Mouse (Mus musculus) forebrain, embryonic 16.5 days (tissue): ENCODE measurements at regions not wholly inside any gene's neighbourhood (a gene's known extent, or its start where the extent isn't known, plus 50 kb on each side); places are given as distances from the start of the nearest gene placed in this dataset.

Experiments used
- ATAC-seq: fragments of 200-750 bp; cut with Nextera tagmentation; 2 replicates; pipeline ENCODE4 v1.8.0; 2017; ENCODE audit warnings: mild to moderate bottlenecking, moderate library complexity
- H3K27ac ChIP-seq: fragments of 300-500 bp; sonication (generic); 2 replicates; pipeline ENCODE4 v1.5.1; 2014; ENCODE audit warnings: low read length, control low read depth
- H3K27me3 ChIP-seq: fragments of 300-500 bp; sonication (generic); replicated peaks from 2 replicates; pipeline ENCODE4 v1.6.1; 2014; ENCODE audit warnings: low read length; ENCODE audit not compliant: control insufficient read depth, insufficient read depth
- H3K36me3 ChIP-seq: fragments of 300-500 bp; sonication (generic); 2 replicates; pipeline ENCODE4 v1.6.1; 2014; ENCODE audit not compliant: control insufficient read depth, insufficient read depth
- H3K4me1 ChIP-seq: fragments of 300-500 bp; sonication (generic); replicated peaks from 2 replicates; pipeline ENCODE4 v1.6.1; 2014; ENCODE audit warnings: low read length; ENCODE audit not compliant: control insufficient read depth, insufficient read depth
- H3K4me2 ChIP-seq: fragments of 300-500 bp; sonication (generic); 2 replicates; pipeline ENCODE4 v1.6.1; 2014; ENCODE audit warnings: mild to moderate bottlenecking, low read length, control low read depth
- H3K4me3 ChIP-seq: fragments of 300-500 bp; sonication (generic); replicated peaks from 2 replicates; pipeline ENCODE4 v1.5.1; 2014; ENCODE audit warnings: mild to moderate bottlenecking, low read length, control low read depth
- H3K9ac ChIP-seq: fragments of 300-500 bp; sonication (generic); replicated peaks from 2 replicates; pipeline ENCODE4 v1.6.1; 2014; ENCODE audit warnings: low read depth, low read length, control low read depth
- H3K9me3 ChIP-seq: fragments of 300-500 bp; sonication (generic); 2 replicates; pipeline ENCODE4 v1.6.1; 2016; ENCODE audit warnings: low read length; ENCODE audit not compliant: control insufficient read depth
- WGBS: fragments of 180-500 bp; shearing (Covaris S2); extraction: QIAGEN DNeasy Blood & Tissue Kit; methylation state at CpG from one replicate; pipeline ENCODE4 v1.1.7; 2014; 5-methylcytosine and 5-hydroxymethylcytosine counted together

DNA sequence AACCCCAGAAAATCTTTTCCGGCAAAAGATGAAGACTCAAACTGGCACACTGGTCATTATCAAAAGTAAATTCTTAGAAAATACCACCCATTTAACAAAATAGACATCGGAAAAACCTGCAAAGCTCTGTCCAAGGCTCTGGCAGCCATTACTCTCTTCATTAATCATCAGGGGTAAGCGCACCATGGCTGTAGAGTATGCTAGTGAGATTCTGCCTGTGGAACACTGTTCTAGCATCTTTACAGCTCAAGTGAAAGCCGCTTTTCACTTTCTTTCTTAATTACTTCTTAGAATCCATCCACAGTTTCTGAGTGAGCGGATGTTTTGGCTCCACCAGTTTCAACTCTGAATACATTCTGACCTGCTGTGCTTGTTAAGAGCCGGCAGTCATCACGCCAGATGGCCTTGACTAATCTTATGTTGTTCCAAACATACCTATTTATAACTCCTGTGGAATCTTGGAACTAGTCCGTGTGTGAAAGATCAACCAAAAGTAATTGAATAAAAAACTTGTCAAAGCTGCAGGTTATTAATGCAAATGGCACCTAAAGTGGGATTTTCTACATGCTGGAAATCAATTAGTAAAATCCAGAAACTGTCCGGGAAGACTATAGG is 387.8 kb downstream of the Lpin1 start:
- no peak overlapping the region for H3K27ac ChIP-seq
- 18% methylated on average over 9 of the region's 9 CpGs for WGBS
- no peak overlapping the region for H3K9ac ChIP-seq
- H3K27me3 ChIP-seq, result no peaks in the 10 kb centered on the region
- peak; percentile 91 for ATAC-seq
- H3K9me3 ChIP-seq, result no peaks in the 10 kb centered on the region
- peaks cover 11% of the 10 kb centered on the region for H3K4me1 ChIP-seq
- H3K36me3 ChIP-seq, result no peaks in the 10 kb centered on the region
- no peak overlapping the region for H3K4me3 ChIP-seq
- H3K4me2 ChIP-seq, result no peak overlapping the region; the same call in 1 of the 2 replicates

DNA sequence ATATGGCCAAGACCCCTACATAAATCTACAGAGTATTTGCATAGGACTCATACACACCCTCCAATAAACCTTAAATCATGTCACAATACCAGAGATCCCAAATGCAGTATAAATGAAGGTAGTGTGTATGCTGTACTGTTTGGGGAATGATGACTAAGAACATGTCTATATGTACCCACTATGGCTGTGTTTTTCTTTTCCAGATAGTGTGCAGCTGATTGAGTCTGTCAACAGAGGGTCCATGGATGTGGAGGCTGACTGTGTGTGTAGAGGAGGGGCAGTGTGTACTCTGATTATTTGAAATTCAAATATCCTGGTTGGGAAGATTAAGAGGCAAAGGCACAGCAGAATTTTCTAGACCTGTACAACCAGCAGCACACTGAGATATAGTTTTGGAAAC is 388.6 kb downstream of the Lpin1 start:
- no peaks in the 10 kb centered on the region for H3K9me3 ChIP-seq
- no peak overlapping the region for H3K9ac ChIP-seq
- no peak overlapping the region for H3K4me3 ChIP-seq
- H3K27ac ChIP-seq, result no peak overlapping the region
- no peaks in the 10 kb centered on the region for H3K27me3 ChIP-seq
- H3K4me1 ChIP-seq, result peaks cover 11% of the 10 kb centered on the region
- H3K36me3 ChIP-seq, result no peaks in the 10 kb centered on the region
- ATAC-seq, result 0 out of 2 replicates have a peak, but pooled peaks have one; percentile 7
- no peak overlapping the region for H3K4me2 ChIP-seq

DNA sequence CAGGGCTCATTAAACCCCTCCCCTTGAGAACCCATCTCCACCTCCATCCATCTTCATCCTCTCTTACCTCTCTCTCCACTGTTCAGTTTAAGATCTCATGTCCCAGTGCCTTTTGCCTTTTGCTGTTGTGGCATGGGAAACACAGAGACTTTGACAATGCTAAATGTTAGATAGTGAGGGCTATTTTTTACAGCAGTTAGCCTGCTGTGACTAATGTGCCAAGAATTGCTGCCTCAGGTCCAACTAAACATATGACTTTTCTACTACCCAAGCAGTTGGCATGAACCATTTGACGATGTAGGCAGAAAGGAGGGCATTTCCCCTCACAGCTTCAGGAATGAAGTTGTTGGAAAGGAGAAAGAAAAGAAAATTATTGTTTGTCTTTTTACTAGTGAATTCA is 389.6 kb downstream of the Lpin1 start:
- H3K4me3 ChIP-seq, result no peak overlapping the region
- no peak overlapping the region for H3K9ac ChIP-seq
- H3K27ac ChIP-seq, result no peak overlapping the region
- 88% methylated on average over 1 of the region's 1 CpGs for WGBS
- ATAC-seq, result no peak
- H3K36me3 ChIP-seq, result no peaks in the 10 kb centered on the region
- peaks cover 11% of the 10 kb centered on the region for H3K4me1 ChIP-seq
- H3K9me3 ChIP-seq, result no peaks in the 10 kb centered on the region
- no peaks in the 10 kb centered on the region for H3K27me3 ChIP-seq
- no peak overlapping the region for H3K4me2 ChIP-seq

DNA sequence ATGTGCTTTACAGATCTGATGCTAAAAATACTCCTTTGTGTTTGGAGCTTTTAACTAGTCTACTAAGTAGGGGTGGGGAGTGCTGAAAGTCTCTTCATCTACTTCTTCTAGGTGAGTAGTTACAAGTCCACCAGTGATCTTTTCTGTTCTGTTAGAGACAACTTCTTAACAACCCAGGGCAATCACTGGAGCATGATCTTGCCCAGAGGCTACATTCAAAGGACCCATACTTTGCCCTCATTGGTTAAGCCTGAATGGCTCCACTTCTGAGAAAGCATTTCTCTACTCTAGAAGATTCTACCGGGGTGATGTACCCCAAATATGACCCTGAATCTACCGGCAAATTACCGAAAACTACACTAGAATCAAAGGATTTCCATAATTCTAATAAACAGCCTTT is 390.2 kb downstream of the Lpin1 start:
- H3K4me1 ChIP-seq, result peaks cover 11% of the 10 kb centered on the region
- 95% methylated on average over 3 of the region's 3 CpGs for WGBS
- H3K4me3 ChIP-seq, result no peak overlapping the region
- no peak overlapping the region for H3K9ac ChIP-seq
- H3K27ac ChIP-seq, result no peak overlapping the region
- H3K4me2 ChIP-seq, result no peak overlapping the region
- H3K27me3 ChIP-seq, result no peaks in the 10 kb centered on the region
- H3K36me3 ChIP-seq, result no peaks in the 10 kb centered on the region
- ATAC-seq, result no peak
- H3K9me3 ChIP-seq, result no peaks in the 10 kb centered on the region

DNA sequence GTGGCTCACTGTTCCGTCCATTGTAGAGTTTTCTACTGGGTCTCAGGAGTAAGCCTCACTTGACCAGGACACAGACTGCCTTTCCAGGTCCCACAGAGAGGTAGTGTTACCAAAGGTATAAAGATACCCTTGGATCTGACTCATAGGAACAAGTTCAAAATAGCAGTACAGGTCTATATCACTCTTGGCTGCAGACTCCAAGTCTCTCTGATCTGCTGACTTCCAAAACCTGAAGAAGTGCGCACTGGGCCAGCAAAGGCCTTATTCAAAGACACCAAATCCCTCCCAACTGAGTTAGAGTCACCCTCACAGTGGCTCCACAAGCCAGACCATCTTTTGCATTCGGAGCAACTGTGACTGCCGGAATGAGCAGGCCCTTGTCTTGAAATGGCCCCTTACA is 391.9 kb downstream of the Lpin1 start:
- no peak for ATAC-seq
- WGBS, result 73% methylated on average over 4 of the region's 4 CpGs

DNA sequence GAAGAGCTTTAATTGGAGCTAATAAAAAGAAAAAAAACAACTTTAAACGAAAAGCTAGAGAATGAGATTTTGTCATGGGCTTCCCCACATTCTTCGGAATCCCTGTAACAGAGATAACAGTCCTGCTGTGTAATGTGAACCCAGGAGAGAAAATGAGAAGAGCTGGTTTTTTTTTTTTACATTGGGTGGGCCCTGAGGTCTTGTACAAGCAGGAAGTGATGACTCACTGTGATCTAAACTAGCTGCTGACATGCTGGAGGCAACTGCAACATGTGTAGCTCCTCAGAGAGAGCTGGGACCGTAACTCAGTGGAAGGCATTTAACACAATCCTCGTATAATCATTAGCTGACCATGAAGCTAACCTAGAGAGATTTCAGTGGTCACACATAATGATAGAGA is 393.8 kb upstream of the Trib2 start:
- H3K9me3 ChIP-seq, result no peaks in the 10 kb centered on the region
- H3K27ac ChIP-seq, result no peak overlapping the region
- no peak for ATAC-seq
- no peaks in the 10 kb centered on the region for H3K27me3 ChIP-seq
- no peak overlapping the region for H3K4me2 ChIP-seq
- H3K9ac ChIP-seq, result no peak overlapping the region
- WGBS, result 90% methylated on average over 4 of the region's 4 CpGs
- H3K4me3 ChIP-seq, result no peak overlapping the region
- 0 out of 2 replicates have a peak, but pooled peaks cover 3% of the 10 kb centered on the region for H3K4me1 ChIP-seq
- H3K36me3 ChIP-seq, result no peaks in the 10 kb centered on the region

More for the DNA sequence above, 391.9 kb downstream of the Lpin1 start:
- no peaks in the 10 kb centered on the region for H3K36me3 ChIP-seq
- H3K4me3 ChIP-seq, result no peak overlapping the region
- no peaks in the 10 kb centered on the region for H3K27me3 ChIP-seq
- peaks cover 11% of the 10 kb centered on the region for H3K4me1 ChIP-seq
- no peaks in the 10 kb centered on the region for H3K9me3 ChIP-seq
- H3K9ac ChIP-seq, result no peak overlapping the region
- H3K27ac ChIP-seq, result no peak overlapping the region
- no peak overlapping the region for H3K4me2 ChIP-seq

DNA sequence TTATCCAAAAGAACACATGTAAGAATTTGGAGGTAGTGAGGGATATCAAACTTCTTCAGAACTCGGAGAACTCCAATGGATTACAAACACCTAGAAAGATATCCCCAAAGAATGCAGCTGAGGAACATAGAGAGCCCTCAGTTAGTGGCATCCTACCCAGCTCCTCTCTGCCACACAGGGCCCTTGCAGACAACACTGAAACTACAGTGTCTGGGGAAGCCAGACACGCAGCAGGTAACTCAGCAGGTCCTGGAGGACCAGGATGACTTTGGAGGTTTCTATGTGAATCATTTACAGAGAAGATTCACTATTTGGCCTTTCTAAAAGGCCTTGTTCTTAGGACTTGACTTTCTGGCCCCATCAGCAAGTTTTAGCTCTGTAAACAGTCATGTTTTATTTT is 393.4 kb upstream of the Trib2 start:
- Histone ChIP-seq H3K27ac (no peak overlapping the region), H3K9me3 (no peaks in the 10 kb centered on the region), H3K4me1 (0 out of 2 replicates have a peak, but pooled peaks cover 3% of the 10 kb centered on the region), H3K4me3 (no peak overlapping the region), H3K4me2 (no peak overlapping the region), H3K36me3 (no peaks in the 10 kb centered on the region), H3K9ac (no peak overlapping the region), H3K27me3 (no peaks in the 10 kb centered on the region)
- ATAC-seq, result no peak
- WGBS, result 69% methylated on average over 2 of the region's 2 CpGs

DNA sequence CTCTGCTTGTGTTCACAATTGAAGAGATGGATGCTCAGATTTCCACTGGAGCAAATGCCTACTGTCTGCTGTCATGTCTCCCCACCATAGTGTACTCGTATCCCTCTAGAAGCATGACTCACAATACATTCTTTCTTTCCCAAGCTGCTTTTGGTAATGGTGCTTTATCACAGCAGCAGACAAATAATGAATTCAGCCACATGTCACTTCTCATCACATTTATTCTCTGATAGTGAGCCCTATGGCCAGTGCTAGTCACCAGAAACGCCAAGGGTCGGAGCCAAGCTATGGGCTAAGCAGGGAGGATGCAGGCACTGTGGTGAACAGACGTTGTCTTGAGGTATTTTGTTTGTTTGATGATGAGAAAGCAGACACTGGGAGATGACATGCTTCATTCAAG is 388.2 kb upstream of the Trib2 start:
- Histone ChIP-seq H3K36me3 (no peaks in the 10 kb centered on the region), H3K9me3 (no peaks in the 10 kb centered on the region), H3K4me1 (0 out of 2 replicates have a peak, but pooled peaks cover 3% of the 10 kb centered on the region), H3K27me3 (no peaks in the 10 kb centered on the region), H3K27ac (no peak overlapping the region), H3K9ac (no peak overlapping the region), H3K4me3 (no peak overlapping the region), H3K4me2 (no peak overlapping the region)
- ATAC-seq, result no peak
- 77% methylated on average over 4 of the region's 4 CpGs for WGBS

DNA sequence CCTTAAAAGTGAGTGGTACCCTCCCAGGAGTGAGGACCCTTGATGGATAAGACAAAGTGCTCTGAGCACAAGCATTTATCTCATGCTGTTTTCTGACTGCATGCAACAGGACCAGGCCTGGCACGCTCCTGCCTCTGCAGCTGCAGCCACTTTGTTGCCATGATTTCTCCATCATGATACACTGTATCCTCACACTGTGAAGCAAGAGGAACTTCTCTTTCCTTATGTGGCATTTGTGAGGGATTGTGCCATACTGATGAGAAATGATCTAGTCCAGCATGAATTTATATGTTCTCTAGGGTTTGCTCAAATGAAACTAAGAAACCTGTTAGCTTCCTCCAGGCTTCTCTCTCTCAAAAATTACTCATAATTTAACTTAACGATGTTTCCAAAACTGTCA is 380.2 kb upstream of the Trib2 start:
- H3K27ac ChIP-seq, result no peak overlapping the region
- no peaks in the 10 kb centered on the region for H3K4me1 ChIP-seq
- H3K9ac ChIP-seq, result no peak overlapping the region
- no peaks in the 10 kb centered on the region for H3K27me3 ChIP-seq
- no peak overlapping the region for H3K4me2 ChIP-seq
- H3K4me3 ChIP-seq, result no peak overlapping the region
- no peak for ATAC-seq
- WGBS, result 82% methylated on average over 2 of the region's 2 CpGs
- no peaks in the 10 kb centered on the region for H3K9me3 ChIP-seq
- H3K36me3 ChIP-seq, result no peaks in the 10 kb centered on the region

DNA sequence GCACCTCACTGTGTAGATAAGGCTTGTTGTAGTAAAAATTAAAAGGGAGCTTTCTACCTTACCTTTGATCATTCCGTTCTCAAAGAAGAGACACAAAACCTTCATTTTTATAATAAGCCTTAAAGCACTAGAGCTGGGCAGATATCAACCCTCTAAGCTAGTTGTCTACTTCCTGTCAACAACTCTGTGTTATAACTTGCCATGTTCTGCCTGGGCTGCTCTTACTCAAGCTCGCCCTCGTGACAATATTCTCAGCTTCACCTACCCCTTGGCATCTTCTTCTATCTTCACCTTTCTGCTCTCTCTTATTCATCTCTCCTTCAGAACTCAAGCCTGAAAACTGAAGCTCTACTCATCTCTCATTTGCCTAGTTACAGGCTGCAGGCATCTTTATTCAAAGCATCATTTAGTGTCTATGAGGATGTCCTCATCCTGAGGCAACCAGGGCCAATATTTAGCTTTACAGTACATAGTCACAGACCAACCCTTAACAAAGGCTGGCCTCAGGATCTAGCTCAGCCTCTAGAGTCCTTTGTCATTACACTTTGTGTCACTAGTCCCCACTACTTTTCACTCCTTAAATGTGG is 375.2 kb upstream of the Trib2 start:
- no peaks in the 10 kb centered on the region for H3K36me3 ChIP-seq
- no peak overlapping the region for H3K27ac ChIP-seq
- no peaks in the 10 kb centered on the region for H3K4me1 ChIP-seq
- H3K9ac ChIP-seq, result no peak overlapping the region
- no peaks in the 10 kb centered on the region for H3K9me3 ChIP-seq
- ATAC-seq, result no peak
- H3K27me3 ChIP-seq, result no peaks in the 10 kb centered on the region
- no peak overlapping the region for H3K4me2 ChIP-seq
- WGBS, result 94% methylated on average over 3 of the region's 3 CpGs
- H3K4me3 ChIP-seq, result no peak overlapping the region
